Mouse (Mus musculus): ENCODE data around the gene Unc13a.

DNA sequence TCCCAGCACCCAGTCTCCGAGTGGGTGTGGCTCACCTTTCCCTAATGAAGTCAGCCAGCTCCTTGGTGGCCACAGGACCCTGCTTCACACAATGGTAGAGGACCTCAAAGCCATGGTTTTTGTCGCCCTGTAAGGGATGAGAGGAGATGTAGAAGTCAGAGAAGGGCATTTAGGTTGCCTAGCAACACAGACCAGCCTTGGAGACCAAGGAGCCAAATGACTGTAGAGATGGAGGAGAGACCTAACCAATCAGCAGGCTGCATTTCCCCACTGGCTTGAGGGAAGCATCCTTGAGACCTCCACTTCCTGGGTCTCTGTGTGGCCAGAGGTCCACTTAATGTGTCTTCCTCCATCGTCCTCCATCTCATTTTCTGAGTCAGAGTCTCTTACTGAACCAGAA, 46.7 kb upstream of the Unc13a start:
- TF ChIP-seq CEBPB (IDR thresholded peaks at IDR 0.05; ENCODE audit: insufficient read depth, poor library complexity, severe bottlenecking) (no peak), POLR2A (IDR thresholded peaks at IDR 0.05; ENCODE audit: insufficient read length, low read depth) (no peak), MAX (IDR thresholded peaks at IDR 0.05; ENCODE audit: low read depth) (no peak), USF1 (IDR thresholded peaks at IDR 0.05; ENCODE audit: low read depth) (no peak), E2F4 (IDR thresholded peaks at IDR 0.05; ENCODE audit: insufficient read depth) (no peak), TCF12 (IDR thresholded peaks at IDR 0.05; ENCODE audit: insufficient read depth, poor library complexity, severe bottlenecking) (no peak), MYOG (IDR thresholded peaks at IDR 0.05; ENCODE audit: control insufficient read depth in 1 of 3, insufficient read depth in 1 of 3, insufficient read length in 2 of 3, low read depth in 2 of 3) (no peak), POLR2AphosphoS2 (IDR thresholded peaks at IDR 0.05; ENCODE audit: insufficient read length, low read depth) (no peak), TCF3 (IDR thresholded peaks at IDR 0.05; ENCODE audit: insufficient read length, low read depth) (no peak), MYOD1 (IDR thresholded peaks at IDR 0.05; ENCODE audit: control insufficient read depth in 1 of 3, insufficient read length in 2 of 3, low read depth in 2 of 3) (no peak), SRF (IDR thresholded peaks at IDR 0.05; ENCODE audit: control insufficient read depth, insufficient read length, low read depth) (no peak)
